Mouse (Mus musculus) CH12.LX (cell line): ENCODE results near the gene Wdfy2. TPM values are rescaled to one million over a fixed set of nuclear protein-coding genes. Genes with fewer than 3 reads are reported as not detected.

ENCODE experiments used
- DNase-seq: peaks from one replicate; pipeline ENCODE4 v3.0.0-alpha.2; 2013; ENCODE audit errors: extremely low read depth
- H3K27ac ChIP-seq: 2 replicates; pipeline ENCODE4 v1.5.1; 2012; ENCODE audit warnings: low read depth, mild to moderate bottlenecking, control low read depth, moderate library complexity; ENCODE audit not compliant: insufficient read depth
- H3K27me3 ChIP-seq: replicated peaks from 2 replicates; pipeline ENCODE3; 2012; ENCODE audit warnings: inconsistent platforms
- H3K36me3 ChIP-seq, 2 experiments: replicated peaks in 1 of 2; 2 replicates each; pipeline versions ENCODE3 to v1.6.1; 2012; ENCODE audit warnings: inconsistent platforms in 1 of 2, low read length in 1 of 2, mild to moderate bottlenecking in 1 of 2, mixed read lengths in 1 of 2, moderate library complexity in 1 of 2; ENCODE audit not compliant: control insufficient read depth in 1 of 2, insufficient read depth in 1 of 2
- H3K4me1 ChIP-seq, 2 experiments: 2 replicates each; pipeline ENCODE4 v1.6.1; 2012; ENCODE audit warnings: inconsistent platforms in 1 of 2, moderate library complexity in 1 of 2; ENCODE audit not compliant: insufficient read depth in 2 of 2, control insufficient read depth in 1 of 2
- H3K4me2 ChIP-seq: 2 replicates; pipeline ENCODE4 v1.6.1; 2012; ENCODE audit warnings: low read depth, mild to moderate bottlenecking, control low read depth; ENCODE audit not compliant: poor library complexity, insufficient read depth, severe bottlenecking
- H3K4me3 ChIP-seq, 3 experiments: fragments of 150-350 bp in 1 of 3; sonication (generic) in 1 of 3; replicated peaks in 1 of 3; 2 replicates each; pipeline versions ENCODE3 to v1.5.1; 2011 to 2012; ENCODE audit warnings: low read depth in 2 of 3, low read length in 2 of 3, mild to moderate bottlenecking in 2 of 3, moderate library complexity in 2 of 3, control low read depth in 1 of 3, improper control_type of control experiment in 1 of 3, inconsistent platforms in 1 of 3, mixed read lengths in 1 of 3; ENCODE audit not compliant: poor library complexity in 1 of 3
- H3K79me2 ChIP-seq: replicated peaks from 2 replicates; pipeline ENCODE4 v1.6.1; 2012; ENCODE audit warnings: mild to moderate bottlenecking, moderate library complexity; ENCODE audit not compliant: control insufficient read depth, poor library complexity, insufficient read depth, severe bottlenecking; ENCODE audit errors: extremely low read depth
- H3K9ac ChIP-seq: 2 replicates; pipeline ENCODE4 v1.6.1; 2012; ENCODE audit warnings: low read depth, mild to moderate bottlenecking, control low read depth, moderate library complexity; ENCODE audit not compliant: insufficient read depth
- H3K9me3 ChIP-seq: replicated peaks from 2 replicates; pipeline ENCODE3; 2012; ENCODE audit warnings: low read length, inconsistent platforms, mixed read lengths
- BHLHE40 ChIP-seq: IDR thresholded peaks from 2 replicates; pipeline ENCODE4 v1.6.1; 2011; ENCODE audit warnings: mild to moderate bottlenecking, low read depth, low read length, improper control_type of control experiment
- ELF1 ChIP-seq: IDR thresholded peaks from 2 replicates; pipeline ENCODE4 v1.6.1; 2014; ENCODE audit warnings: low read depth, mild to moderate bottlenecking, inconsistent platforms, low read length, improper control_type of control experiment
- GABPA ChIP-seq: IDR thresholded peaks from 2 replicates; pipeline ENCODE4 v1.6.1; 2012; ENCODE audit warnings: low read depth, low read length, improper control_type of control experiment, inconsistent platforms; ENCODE audit not compliant: insufficient replicate concordance
- IRF4 ChIP-seq: IDR thresholded peaks from 2 replicates; pipeline ENCODE4 v1.6.1; 2014; ENCODE audit warnings: low read depth, mild to moderate bottlenecking, inconsistent platforms, low read length, improper control_type of control experiment
- KAT2A ChIP-seq: IDR thresholded peaks from 2 replicates; pipeline ENCODE4 v1.6.1; 2012; ENCODE audit warnings: low read length, improper control_type of control experiment, inconsistent platforms; ENCODE audit not compliant: insufficient replicate concordance
- MAFK ChIP-seq: IDR thresholded peaks from 2 replicates; pipeline ENCODE4 v1.6.1; 2011; ENCODE audit warnings: low read length, improper control_type of control experiment; ENCODE audit not compliant: insufficient replicate concordance
- MAX ChIP-seq: IDR thresholded peaks from 2 replicates; pipeline ENCODE4 v1.6.1; 2011; ENCODE audit warnings: low read length, improper control_type of control experiment
- MXI1 ChIP-seq: IDR thresholded peaks from 2 replicates; pipeline ENCODE4 v1.6.1; 2011; ENCODE audit warnings: mild to moderate bottlenecking, low read depth, low read length, improper control_type of control experiment
- MYC ChIP-seq: IDR thresholded peaks from 2 replicates; pipeline ENCODE4 v1.6.1; 2011; ENCODE audit warnings: low read depth, mild to moderate bottlenecking, improper control_type of control experiment, low read length
- NELFE ChIP-seq: IDR thresholded peaks from 2 replicates; pipeline ENCODE4 v1.6.1; 2011; ENCODE audit warnings: low read depth, low read length, improper control_type of control experiment
- NRF1 ChIP-seq: IDR thresholded peaks from 2 replicates; pipeline ENCODE4 v1.6.1; 2014; ENCODE audit warnings: low read depth, mild to moderate bottlenecking, inconsistent platforms, low read length, improper control_type of control experiment, moderate library complexity
- PAX5 ChIP-seq: IDR thresholded peaks from 2 replicates; pipeline ENCODE4 v1.6.1; 2012; ENCODE audit warnings: low read length, inconsistent platforms, mixed read lengths
- RCOR1 ChIP-seq: conservative IDR thresholded peaks from 2 replicates; pipeline ENCODE4 v1.6.1; 2012; ENCODE audit warnings: low read depth, mild to moderate bottlenecking, inconsistent platforms, low read length, improper control_type of control experiment
- SMC3 ChIP-seq: IDR thresholded peaks from 2 replicates; pipeline ENCODE4 v1.6.1; 2011; ENCODE audit warnings: low read depth, low read length, improper control_type of control experiment
- TBP ChIP-seq: conservative IDR thresholded peaks from 2 replicates; pipeline ENCODE4 v1.6.1; 2011; ENCODE audit warnings: low read depth, low read length, improper control_type of control experiment
- ZKSCAN1 ChIP-seq: IDR thresholded peaks from 2 replicates; pipeline ENCODE4 v1.6.1; 2012; ENCODE audit warnings: low read depth, inconsistent platforms, low read length, improper control_type of control experiment, borderline replicate concordance
- ZMIZ1 ChIP-seq: IDR thresholded peaks from 2 replicates; pipeline ENCODE4 v1.6.1; 2012; ENCODE audit warnings: low read depth, mild to moderate bottlenecking, inconsistent platforms, low read length, improper control_type of control experiment
- ZNF384 ChIP-seq: IDR thresholded peaks from 2 replicates; pipeline ENCODE4 v1.6.1; 2012; ENCODE audit warnings: low read depth, low read length, improper control_type of control experiment, inconsistent platforms
- dilution Hi-C: fragments of 300-500 bp; cut with MboI; formaldehyde crosslinking; loops from 2 replicates; pipeline ENCODE4 v1.14.3; 2020; ENCODE audit warnings: low sequenced_read_pairs; ENCODE audit not compliant: extremely low pct_unique_long_range_greater_than_20kb, extremely low pct_ligation_motif_present
- in situ Hi-C: fragments of 300-500 bp; cut with MboI; formaldehyde crosslinking; loops from 3 replicates; pipeline ENCODE4 v1.14.3; 2019; ENCODE audit warnings: low sequenced_read_pairs, low pct_ligation_motif_present, low pct_unique_long_range_greater_than_20kb, mixed read lengths
- polyA plus RNA-seq: library from polyadenylated mRNA; unstranded; fragments of >175 nt; gene quantifications from 2 replicates; pipeline ENCODE4 v1.2.1, GENCODE M21; 2012; ENCODE audit warnings: low read depth; ENCODE audit not compliant: insufficient read length
- total RNA-seq, 2 experiments: library from RNA; depleted of rRNA; stranded (reverse); fragments of 300-350 nt in 1 of 2; fragments of >200 nt in 1 of 2; gene quantifications; 2 replicates each; pipeline ENCODE4 v1.2.3; 2012 to 2014

Wdfy2 gene
- total and polyA plus RNA-seq, 3 experiments = 6.3 to 6.7 (median 6.6) TPM

DNA sequence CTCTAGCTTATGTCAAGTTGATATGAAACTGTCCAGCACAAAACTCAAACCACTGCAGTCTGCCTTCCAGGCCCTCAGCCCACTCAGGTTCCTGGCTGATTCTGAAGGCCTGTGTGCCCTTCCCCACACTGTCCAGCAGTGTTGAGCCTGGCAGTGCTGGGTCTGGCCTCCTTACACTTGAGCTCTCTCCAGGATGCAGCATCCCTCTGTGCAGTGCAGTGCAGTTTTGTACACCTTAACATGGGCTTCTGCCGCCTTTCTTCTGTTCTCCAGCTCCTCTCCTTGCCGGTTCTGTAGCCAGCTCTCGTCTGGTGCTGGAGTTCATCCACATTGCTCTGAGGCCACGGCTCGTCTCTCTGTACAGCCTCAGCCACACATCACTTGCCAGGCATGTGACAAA lies 71.1 kb downstream of the Wdfy2 start:
- Histone ChIP-seq H3K4me3 (no peak overlapping the region), H3K79me2 (no peaks in the 10 kb centered on the region), H3K4me1 (peaks cover 16 to 58% of the 10 kb centered on the region in 2 experiments; a peak in 3 of 4 replicates), H3K9ac (no peak overlapping the region), H3K27me3 (no peaks in the 10 kb centered on the region), H3K9me3 (peaks cover 3% of the 10 kb centered on the region), H3K36me3 (peaks cover 0 to 8% of the 10 kb centered on the region in 2 experiments), H3K4me2 (no peak overlapping the region), H3K27ac (no peak overlapping the region)
- dilution Hi-C loops = no loop called here
- no peak for TF ChIP-seq ZNF384
- TF ChIP-seq TBP = no peak
- no peak for TF ChIP-seq ELF1
- no peak for DNase-seq
- in situ Hi-C loops = no loop called here

DNA sequence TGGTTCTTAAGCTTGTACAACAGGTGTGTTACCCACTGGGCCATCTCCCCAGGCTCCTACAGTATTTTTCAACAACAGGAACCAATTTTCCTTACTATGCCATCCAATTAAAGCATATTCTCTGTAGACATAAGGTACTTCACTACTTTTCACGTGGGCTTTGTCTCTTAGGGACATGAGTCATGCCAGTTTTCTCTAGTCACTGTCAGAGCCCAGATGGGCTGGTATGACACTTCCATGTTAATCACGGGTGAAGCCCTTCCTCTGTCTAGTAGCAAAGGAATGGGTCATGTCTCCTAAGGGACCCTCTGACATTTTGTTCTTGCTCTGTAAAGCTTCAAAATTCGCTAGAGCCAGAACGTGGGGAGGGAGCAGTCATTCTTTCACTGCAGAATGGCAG lies 73.4 kb downstream of the Wdfy2 start:
- Histone ChIP-seq H3K4me1 (peaks cover 7 to 36% of the 10 kb centered on the region in 2 experiments; a peak in 3 of 4 replicates), H3K4me2 (no peak overlapping the region), H3K79me2 (no peaks in the 10 kb centered on the region), H3K27ac (no peak overlapping the region), H3K27me3 (no peaks in the 10 kb centered on the region), H3K9ac (no peak overlapping the region), H3K4me3 (no peak overlapping the region), H3K36me3 (peaks cover 0 to 8% of the 10 kb centered on the region in 2 experiments), H3K9me3 (peaks cover 3% of the 10 kb centered on the region)
- dilution Hi-C loops = no loop called here
- in situ Hi-C loops = no loop called here
- no peak for TF ChIP-seq BHLHE40
- TF ChIP-seq IRF4 = no peak
- no peak for TF ChIP-seq MYC
- TF ChIP-seq GABPA = no peak
- no peak for TF ChIP-seq ZNF384
- TF ChIP-seq MAX = no peak
- no peak for TF ChIP-seq SMC3
- TF ChIP-seq ZKSCAN1 = no peak
- TF ChIP-seq RCOR1 = no peak
- DNase-seq = no peak

DNA sequence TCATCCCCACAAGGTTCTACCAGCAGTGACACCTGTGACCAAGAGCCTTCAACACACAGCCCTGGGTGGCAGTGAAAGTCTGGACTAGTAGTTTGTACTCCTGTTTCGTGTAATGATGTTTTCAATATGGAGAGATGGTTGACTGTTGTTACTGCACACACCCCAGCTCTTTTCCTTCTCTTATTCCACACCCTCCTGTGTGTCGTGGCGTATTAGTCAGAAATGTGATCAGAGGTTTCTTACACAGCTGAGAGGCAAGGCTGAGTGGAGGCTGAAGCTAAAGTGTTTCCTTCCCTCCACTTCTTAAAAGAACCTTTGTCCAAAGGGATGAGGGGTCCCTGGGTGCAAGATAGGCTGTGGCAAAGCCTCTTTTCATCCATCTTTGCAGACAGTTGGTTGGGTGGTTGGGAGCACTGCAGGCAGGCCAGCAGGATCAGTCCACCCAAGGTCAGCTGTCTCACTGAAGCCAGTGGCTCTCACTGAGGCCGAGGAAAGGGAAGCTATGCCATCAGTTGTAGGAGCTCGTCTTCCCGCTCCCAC lies 77.7 kb downstream of the Wdfy2 start:
- H3K4me2 ChIP-seq = no peak overlapping the region
- H3K27ac ChIP-seq = no peak overlapping the region
- H3K9me3 ChIP-seq = no peaks in the 10 kb centered on the region
- H3K79me2 ChIP-seq = no peaks in the 10 kb centered on the region
- dilution Hi-C loops (no loop called here), in situ Hi-C loops (no loop called here)
- H3K9ac ChIP-seq = no peak overlapping the region
- H3K4me1 ChIP-seq = peaks cover 0 to 6% of the 10 kb centered on the region in 2 experiments; a peak in 2 of 4 replicates
- H3K27me3 ChIP-seq = no peaks in the 10 kb centered on the region
- DNase-seq = no peak
- H3K36me3 ChIP-seq = peaks cover 0 to 12% of the 10 kb centered on the region in 2 experiments
- TF ChIP-seq ZMIZ1 = no peak
- no peak for TF ChIP-seq MAFK
- no peak for TF ChIP-seq MXI1
- no peak for TF ChIP-seq ZNF384
- TF ChIP-seq PAX5 = no peak
- TF ChIP-seq KAT2A = no peak
- TF ChIP-seq NELFE = no peak
- TF ChIP-seq NRF1 = no peak
- no peak overlapping the region for H3K4me3 ChIP-seq
